Mouse (Mus musculus) granulocyte monocyte progenitor cell, adult 5-6 weeks (primary cell): ENCODE measurements around the gene Lman1l. TPM values are rescaled to one million over a fixed set of nuclear protein-coding genes. Genes with fewer than 3 reads are reported as not detected.
A peak's percentile ranks its signal among the peaks of the same experiment; 100 is the strongest.

Experiments
- ATAC-seq: replicated peaks from 2 replicates; pipeline ENCODE4 v1.8.0; 2016; ENCODE audit warnings: mild to moderate bottlenecking, moderate TSS enrichment, inconsistent platforms; ENCODE audit not compliant: poor library complexity, severe bottlenecking
- total RNA-seq, 2 experiments: library from RNA; stranded (forward) in 1 of 2; stranded (reverse) in 1 of 2; fragments of 200-712, 200-1000 nt in 1 of 2; fragments of >200 nt in 1 of 2; fragmentation: Nextera tagmentation in 1 of 2; gene quantifications; 2 replicates each; pipeline ENCODE4 v1.2.3; 2014 to 2017

The Lman1l gene
- total RNA-seq, 2 experiments from 2014 or later, result not detected

DNA sequence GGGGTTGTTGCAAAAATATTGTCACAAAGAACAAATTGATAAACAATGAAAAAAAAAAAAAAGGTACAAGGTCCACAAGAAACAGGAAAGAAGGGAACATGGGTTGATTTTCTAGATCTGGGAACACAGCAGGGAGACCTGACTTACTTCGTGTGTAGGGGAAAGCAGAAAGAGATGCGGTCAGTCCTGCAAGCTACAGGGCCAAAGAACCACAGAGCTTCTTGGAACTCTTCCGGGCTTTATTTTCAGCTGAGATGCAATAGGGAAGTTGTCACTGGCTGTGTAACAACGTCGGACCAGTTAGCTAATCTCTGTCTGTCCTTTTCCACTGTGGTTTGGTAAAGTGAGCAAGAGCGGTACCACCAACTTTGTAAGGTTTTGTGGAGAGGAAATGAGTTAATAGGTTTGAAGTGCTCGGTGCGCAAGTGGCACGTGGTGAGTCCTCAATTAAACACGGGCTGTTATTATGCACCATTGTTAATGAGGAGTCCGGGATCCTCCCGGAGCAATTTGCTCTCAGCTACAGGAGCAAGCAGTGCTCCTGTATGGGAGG is 26.1 kb upstream of the Lman1l start:
- peak; percentile 74 for ATAC-seq

DNA sequence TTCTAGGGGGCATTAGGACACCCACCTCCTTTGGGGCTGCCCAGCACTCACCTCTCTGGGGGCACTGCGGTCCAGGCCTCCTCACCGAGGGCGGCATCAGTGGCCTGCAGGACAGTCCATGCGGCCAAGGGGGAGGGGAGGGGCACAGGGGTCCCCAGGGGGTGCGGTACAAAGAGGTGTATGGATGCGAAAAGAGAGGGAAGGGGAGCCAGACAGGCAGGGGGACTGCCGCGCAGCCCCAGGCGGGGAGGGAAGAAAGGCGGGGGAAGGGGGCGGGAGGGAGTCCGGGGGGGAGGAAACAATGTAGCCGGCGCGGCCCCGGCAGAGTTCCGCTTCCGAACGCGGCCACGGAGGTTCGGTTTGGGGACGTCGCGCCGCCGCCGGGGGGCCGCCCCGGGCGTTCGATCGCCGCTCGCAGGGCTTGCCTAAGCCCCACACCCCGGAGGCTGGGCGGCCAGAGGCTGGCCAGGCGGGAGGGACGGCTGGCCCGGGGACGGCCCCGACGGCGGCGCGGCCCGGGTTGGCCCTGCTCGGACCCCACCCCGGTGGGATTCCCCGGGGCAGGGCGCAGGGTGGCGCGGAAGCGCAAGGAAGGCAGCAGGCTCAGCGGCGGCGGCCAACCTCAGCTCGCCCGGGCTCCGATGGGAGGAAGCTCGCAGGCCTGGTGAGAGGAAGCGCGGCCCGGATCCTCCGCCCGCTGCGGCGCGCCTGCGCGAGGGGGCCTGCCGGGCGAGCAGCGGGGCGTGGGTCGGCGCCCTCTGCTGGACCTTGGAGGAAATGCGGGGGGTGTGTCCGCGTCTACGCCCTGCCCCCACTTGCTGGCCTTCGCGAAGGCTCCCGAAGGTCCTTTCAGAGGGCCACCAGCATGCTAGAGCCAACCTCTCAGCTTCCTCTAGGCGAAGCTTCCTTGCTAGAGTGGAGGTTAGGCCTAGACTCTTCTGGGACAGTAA is 24.6 kb upstream of the Lman1l start:
- peak; percentile 58 for ATAC-seq

DNA sequence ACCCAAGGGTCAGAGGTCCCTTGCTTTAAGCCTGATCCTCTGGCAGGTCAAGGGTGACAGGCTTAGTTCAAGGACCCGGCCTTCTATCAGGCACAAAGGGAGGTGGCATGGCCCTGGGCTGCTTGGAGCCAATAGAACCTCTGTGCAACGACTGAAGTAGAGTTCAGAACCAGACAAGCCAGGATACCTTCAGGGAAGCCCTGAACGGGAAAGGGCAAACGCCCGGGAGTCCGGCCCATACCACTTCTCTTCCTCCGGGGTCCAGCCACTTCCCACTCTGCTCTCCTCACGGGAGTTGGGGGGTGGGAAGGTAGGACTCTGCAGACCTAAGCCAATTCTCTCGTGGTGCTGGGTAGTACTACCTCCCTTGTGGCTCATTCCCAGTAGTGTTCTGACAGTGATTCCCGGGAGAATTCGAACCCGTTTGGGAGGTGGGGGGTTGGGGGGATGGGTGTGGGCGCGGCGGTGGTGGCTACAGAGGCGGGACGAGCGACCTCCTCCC is 23.9 kb upstream of the Lman1l start:
- no peak for ATAC-seq

DNA sequence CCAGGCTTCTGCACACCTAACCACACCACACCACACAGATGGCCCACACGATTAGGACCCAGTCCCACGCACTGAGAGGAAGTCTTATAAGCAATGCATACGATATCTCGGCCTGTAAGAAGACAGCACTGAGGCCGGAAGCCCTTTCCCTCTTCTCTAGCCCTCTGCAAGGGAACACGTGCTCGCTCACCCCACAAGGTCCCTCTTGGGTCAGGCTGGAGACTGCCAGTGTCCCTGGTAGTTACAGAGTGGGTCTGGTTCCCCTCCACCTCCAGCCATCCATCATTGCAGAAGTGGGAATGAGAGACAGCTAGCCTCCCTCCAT is 23.2 kb upstream of the Lman1l start:
- peak; percentile 15 for ATAC-seq

DNA sequence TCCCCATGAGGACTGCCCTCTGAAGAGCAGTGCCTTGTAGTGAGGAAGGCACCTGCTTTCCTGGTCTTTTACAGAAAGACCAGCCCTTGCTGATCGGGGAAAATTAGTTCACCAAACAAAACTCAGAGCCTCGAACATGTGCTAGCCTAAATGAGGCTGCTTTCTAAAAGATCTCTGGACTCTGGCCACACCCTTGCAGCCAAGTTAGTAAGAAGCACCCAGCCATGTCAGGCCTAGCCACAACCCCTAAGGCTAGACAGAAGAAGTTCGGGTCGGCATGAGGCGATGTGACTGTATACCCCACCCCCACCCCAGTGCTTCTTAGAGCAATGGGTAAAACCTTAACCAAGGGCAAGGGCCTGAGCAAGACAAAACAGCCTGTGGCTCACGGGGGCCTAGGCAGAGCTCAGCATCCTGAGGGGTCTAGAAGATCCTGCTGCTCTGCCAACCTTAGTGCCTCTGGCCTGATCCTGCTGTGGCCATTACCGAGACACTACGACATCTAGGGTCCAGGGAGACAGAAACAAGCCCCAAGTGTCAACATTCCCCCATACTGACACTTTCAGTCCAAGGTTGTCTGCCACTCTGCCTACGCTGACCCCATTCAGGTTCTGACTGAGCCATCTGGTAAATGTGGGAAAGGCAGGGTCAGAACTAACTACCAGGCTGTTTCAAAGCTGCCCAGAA is 22.7 kb upstream of the Lman1l start:
- no peak for ATAC-seq

DNA sequence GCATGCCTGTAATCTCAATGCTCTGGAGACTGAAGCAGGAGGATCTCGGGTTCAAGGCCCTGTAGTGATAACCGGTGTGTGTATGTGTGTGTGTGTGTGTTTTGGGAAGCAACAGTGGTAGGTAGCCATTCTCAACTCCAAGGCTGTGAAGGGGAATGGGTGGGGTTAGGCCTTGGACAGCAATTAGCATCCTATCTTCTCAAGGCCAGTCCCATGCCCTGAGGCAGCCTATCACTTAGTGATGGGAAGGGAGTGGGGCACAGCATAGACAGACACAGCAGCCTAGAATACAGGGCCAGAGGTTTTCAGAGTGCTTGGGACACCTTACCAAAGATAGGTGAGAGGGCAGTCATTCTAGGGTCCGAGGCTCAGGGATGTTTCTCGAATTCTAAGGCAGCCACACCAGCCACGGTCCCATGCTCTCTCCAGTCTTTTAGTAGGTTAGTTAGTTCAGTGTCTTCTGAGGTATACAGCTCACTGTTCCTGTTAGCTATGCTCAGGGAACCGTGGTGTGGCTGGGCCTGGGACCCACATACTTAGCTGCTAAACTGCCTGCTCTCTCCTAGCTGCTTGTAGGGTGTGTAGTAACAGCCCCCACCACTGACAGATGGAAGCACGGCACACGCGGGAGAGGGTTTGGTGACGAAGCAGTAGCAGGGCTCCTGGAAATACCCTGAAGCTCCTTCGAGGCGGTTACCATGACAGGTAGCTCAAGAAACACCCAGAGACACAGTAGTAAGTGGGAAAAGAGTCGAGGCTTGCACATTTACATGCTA is 21.4 kb upstream of the Lman1l start:
- no peak for ATAC-seq

DNA sequence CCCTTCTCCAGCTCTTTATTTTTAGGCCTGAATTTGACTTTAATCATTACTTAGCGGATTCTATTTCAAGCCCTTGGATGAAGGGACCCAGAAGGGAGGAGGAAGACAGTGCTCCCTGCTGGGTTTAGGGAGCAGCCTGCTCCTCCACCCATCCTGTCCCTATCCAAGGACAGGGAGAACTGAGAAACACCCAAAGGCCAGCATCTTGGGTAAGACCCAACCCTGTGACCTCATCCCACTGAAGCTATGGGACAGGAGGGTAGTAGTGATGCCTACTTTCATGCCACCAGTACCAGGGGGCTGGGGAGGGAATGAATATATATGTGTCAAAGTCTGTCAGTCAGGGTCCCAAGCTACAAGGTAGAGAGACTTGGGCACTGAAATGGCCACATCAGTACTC is 20.4 kb upstream of the Lman1l start:
- no peak for ATAC-seq

DNA sequence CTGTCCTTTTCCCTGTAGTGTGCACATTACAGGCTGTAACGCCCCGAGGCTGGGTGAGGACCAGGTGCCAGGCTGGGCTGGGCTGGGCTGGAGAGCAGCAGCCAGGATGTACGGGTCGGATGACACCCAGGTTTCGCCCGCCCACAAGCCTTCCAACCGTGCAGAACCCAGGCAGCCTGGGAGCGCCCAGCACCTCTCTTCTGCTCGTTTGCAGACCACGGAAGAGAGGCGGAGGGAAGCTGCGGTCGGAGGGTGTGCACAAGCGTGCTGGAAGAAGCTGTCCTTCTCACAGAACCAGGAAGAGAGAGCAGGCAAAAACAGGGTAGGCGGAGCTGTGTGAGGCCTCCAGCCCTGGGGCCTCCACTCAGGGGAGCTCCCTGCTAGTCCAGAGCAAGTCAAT is 19.8 kb upstream of the Lman1l start:
- ATAC-seq, result peak; percentile 69

DNA sequence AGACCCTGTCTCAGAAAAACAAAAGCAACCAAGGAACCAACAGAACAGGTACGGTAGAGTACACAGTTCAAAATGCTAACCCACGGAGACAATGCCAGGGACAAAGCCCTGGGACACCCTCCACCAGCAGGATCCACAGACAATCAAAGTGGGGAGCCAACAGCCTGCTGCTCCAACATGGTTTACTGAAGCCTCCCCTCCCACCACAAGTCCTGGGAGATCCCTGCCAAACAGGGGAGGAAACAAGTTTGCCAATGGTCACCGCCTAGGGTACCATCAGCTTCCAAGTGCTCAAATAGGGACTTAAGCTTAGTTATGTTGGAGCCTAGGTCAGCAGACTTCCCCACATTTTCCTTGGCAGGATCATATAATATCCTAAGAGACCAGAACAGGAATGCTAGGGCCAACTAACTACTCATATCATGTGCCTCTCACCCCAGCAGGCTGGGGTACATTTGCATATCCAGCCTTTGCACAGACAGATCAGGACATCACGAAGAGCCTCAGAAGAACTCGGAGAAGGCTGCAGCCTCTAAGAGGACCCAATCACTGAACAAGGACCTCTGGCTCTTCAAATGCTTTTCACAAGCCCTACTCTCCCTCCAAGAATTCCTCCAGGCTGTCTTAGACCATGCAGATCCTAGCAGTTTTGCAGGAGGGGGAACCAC is 19.2 kb upstream of the Lman1l start:
- no peak for ATAC-seq

DNA sequence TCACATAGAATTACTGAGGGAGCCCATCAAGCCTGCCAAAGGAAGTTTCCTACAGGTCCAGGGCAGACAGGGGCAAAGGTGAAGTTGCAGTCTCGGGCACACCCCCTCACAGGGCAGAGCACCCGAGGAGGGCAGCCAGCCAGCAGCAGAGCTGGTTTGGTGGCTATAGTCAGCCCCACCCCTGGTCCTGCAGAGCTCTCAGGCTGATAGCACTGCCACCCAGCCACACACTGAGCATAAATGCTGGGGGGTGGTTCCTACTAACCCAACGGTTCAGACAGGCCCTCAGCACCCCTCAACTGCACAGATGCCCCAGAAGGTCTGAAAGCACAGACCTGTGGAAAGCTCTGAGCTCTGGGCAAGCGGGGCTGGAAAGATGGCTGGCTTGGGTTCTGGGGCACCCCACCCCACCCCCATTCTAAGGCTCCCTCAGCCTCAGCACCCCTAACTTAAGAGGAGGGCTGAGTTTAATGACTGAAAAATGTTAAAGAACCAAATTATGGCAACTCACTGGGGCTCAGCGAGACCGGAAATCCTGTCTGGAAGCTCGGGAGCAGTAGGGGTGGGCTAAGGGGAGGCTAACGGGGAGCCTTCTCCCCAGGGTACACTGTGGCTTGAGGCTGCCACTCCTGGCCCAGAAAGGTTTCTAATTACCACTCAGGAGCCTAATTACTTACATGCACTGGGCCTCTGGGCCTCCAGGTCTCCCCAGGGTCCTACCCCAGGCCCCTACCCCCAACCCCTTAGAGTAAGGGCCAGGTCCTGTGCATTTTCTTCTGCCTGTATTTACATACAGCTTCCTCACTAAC is 18.3 kb upstream of the Lman1l start:
- ATAC-seq, result no peak

DNA sequence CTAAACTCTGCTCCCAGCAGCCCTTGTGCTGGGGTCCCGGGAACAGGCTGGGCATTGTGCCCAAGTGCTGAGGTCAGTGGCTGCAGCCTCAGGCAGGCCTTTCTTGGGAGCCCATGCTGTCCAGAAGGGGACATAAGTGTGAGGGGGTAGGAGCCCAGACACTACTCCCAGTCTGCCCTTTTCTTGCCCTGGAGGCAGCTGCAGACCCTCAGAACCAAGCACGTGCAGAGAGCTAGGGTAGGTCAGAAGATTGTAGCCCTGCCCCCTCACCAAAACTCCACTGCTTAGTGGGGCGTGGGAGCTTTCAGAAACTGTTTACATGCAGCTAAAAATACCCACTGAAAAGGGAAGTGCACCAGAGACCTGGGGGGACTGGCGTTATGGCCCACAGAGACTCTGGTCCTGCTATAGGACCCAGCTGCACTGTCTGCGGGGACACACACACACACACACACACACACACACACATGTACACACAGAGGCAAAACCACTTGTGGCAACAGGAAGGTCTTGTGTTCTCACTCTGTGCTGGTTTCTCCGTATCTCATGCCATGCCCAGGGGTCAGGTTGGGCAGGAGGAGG is 17.3 kb upstream of the Lman1l start:
- peak; percentile 63 for ATAC-seq

DNA sequence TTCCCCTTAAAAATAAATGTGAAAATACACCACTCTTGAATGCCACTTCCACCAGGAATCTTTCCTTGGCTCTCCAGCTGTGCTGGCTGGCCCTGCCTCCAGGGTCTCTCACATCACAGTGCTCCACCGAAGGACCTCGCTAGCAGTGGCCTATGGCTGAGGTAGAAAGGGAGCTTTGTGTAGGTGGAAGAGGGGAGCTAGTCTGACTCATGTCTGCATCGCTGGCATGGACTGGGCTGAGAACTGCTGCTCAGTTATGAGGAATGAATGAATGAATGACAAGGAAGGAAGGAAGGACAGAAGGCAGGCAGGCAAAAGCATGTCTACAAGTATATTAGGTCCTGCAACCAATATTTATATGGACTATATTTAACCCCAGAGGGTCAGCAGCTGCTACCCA is 16.7 kb upstream of the Lman1l start:
- ATAC-seq, result no peak

DNA sequence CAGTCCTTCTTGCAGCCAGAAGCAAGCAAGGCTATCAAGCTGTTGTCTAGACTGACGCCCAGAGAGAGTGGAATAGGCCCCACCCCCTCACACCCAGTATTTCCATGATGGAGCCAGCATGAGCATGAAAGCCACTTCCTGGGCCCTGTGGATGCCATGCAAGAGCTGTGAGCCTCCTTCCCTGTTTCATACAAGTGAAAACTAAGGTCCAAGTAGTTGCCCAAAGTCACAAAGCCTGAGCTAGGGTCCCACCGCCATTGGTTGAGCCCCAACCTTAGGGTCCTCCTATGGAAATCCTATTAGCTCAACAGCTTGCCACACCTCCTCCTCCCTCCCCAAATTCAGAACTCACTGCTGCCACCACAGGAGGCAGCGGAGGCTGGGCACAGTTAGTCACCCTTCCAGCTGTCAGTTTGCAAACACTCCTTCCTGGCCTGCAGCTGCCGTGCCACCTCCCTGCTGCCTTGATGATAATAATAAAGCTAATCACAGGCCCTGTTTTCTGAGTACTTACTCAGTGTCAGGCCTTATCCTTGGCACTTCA is 13.0 kb upstream of the Lman1l start:
- peak; percentile 20 for ATAC-seq

DNA sequence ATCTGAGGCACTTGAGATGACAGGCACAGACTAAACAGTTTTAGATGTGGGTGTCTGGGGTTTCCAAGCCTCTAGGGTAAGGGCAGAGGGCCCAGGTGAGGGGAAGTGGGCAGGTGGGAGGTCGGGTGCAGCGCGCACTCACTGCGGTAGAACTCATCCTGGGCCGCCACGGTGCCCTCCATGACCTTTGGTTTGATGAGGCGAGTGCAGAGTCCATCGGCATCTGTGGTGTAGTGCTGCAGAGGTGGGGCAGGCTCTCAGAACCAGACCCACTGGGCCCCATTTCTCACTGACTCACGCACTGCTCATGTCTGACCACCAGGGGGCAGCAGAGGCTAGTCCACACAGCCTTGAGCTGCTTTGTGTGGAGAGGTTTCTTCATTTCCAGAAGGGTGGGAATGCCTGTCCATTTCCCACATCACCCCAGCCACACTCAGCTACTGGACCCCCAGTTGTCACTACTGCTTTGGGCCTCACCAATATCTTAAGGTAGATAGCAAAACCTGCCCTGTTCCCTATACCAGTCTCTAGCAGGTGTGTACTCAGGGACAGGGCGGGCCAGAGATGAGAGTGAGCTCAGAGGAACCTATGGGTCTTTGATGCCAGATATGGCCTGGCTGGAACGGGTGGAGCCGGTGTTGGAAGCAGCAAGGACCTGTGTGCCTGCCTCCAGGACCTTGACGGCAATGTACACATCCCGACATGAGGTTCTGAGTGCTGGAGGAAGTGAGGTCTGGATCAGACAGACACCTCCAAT is 8.7 kb upstream of the Lman1l start:
- peak; percentile 57 for ATAC-seq

DNA sequence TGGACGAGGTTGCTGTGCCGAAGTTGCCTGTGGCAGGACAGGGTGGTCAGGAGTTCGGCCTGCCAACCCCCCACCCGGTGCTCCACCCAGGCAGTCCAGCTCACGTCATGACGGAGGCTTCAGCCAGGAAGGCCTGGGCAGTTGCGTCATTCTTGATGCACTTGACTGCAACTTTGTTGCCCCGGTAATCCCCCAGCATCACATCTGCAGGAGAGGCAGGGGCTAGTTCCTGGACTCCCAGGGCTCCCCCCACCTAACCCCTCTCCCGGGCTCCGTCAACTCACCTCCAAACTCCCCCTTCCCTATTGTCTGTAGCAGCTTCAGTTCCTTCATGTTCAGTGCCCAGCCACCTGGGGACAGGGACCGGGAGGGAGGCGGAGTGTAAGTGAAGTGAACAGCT is 8.1 kb upstream of the Lman1l start:
- ATAC-seq, result no peak

DNA sequence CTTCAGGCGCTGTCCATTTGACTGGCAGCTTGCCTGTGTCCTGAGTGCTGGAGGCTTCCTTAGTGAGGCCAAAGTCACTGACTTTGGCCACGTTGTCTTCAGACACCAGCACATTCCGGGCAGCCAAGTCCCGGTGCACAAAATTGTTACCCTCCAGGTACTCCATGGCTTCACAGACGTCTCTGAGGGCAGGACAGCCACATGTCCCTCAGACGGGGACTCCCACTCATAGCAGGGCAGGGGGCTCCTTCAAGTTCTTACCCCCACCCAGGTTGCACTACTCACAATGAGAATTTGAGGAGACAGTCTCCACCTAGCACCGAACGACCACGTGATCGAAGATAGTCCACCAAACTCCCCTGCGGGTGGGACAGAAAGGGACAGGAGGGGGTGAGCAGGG is 7.3 kb upstream of the Lman1l start:
- ATAC-seq, result no peak

DNA sequence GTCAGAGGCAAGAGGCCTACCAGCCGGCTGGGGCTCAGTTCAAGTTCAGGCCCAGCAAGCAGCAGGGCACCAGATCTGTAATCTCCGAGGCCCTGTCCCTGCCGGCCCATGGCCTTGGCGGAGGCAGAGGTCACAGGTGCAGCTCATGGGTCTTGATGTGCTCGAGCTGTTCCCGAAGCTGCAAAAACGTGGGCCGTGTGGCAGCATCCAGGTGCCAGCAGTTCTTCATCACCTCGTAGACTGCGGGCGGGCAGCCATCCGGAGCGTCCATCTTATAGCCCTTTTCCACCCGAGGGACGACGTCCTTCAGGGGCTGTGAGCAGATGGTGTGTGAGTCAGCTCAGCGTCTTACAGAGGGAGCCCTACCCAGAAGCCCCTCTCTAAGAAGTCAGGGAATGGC is 6.6 kb upstream of the Lman1l start:
- no peak for ATAC-seq
